Comparison of ENCODE assay signal across 31 mouse cellular contexts in genomic region chrX:167909483-167909882, GRCm38 (mm10).
A peak's percentile ranks its signal among the peaks of the same experiment; 100 is the strongest.
DNase-seq lines count a peak whose midpoint lies in the region; ATAC-seq and TF ChIP-seq lines count a peak whose summit lies in the region.
"Had no signal": no experiment of that assay in that cellular context is flagged by ENCODE, and none has a peak within 500 bp of the region (broad histone marks: within the 10 kb centered on the region; RNA-seq: fewer than 3 reads in every experiment).

No protein-coding gene starts in this region.

- no peaks in the 10 kb centered on the region for H3K36me3 ChIP-seq in embryonic facial prominence, embryonic 14.5 days (ENCODE audit: control insufficient read depth, insufficient read depth, low read length)
- no peaks in the 10 kb centered on the region for H3K36me3 ChIP-seq in embryonic facial prominence, embryonic 10.5 days (replicated peaks)
- no peaks in the 10 kb centered on the region for H3K36me3 ChIP-seq in midbrain, postnatal 0 days (ENCODE audit: insufficient read depth, low read length)
- no peaks in the 10 kb centered on the region for H3K36me3 ChIP-seq in midbrain, embryonic 16.5 days (ENCODE audit: control insufficient read depth, insufficient read depth, low read length)
- H3K36me3 ChIP-seq: embryonic facial prominence, embryonic 13.5 days; forebrain, embryonic 12.5 days; heart, embryonic 13.5 days; limb, embryonic 13.5 days; lung, embryonic 15.5 days; midbrain, embryonic 10.5 days; midbrain, embryonic 15.5 days; neural tube, embryonic 12.5 days had no signal

- H3K27ac ChIP-seq in embryonic facial prominence, embryonic 14.5 days (replicated peaks; ENCODE audit: low read depth, low read length) = no peak overlapping the region
- H3K27ac ChIP-seq in embryonic facial prominence, embryonic 10.5 days (replicated peaks) = no peak overlapping the region
- H3K27ac ChIP-seq in midbrain, postnatal 0 days (ENCODE audit: low read depth, low read length) = no peak overlapping the region
- H3K27ac ChIP-seq in midbrain, embryonic 16.5 days (ENCODE audit: low read length) = no peak overlapping the region
- H3K27ac ChIP-seq: embryonic facial prominence, embryonic 13.5 days; forebrain, embryonic 12.5 days; heart, adult 2 months; heart, embryonic 13.5 days; layer of hippocampus, adult 2 months; limb, embryonic 13.5 days; lung, embryonic 15.5 days; midbrain, embryonic 10.5 days; midbrain, embryonic 15.5 days; neural tube, embryonic 12.5 days had no signal

- no peak for TF ChIP-seq CTCF in midbrain, postnatal 0 days (IDR thresholded peaks at IDR 0.05)

- no peak overlapping the region for H3K4me2 ChIP-seq in embryonic facial prominence, embryonic 14.5 days (ENCODE audit: low read depth, low read length)
- H3K4me2 ChIP-seq in midbrain, postnatal 0 days (ENCODE audit: low read depth, low read length, poor library complexity, severe bottlenecking) = no peak overlapping the region
- no peak overlapping the region for H3K4me2 ChIP-seq in midbrain, embryonic 16.5 days (ENCODE audit: low read length)
- H3K4me2 ChIP-seq: embryonic facial prominence, embryonic 13.5 days; forebrain, embryonic 12.5 days; heart, embryonic 13.5 days; limb, embryonic 13.5 days; liver, embryonic 11.5 days; lung, embryonic 15.5 days; midbrain, embryonic 15.5 days; neural tube, embryonic 12.5 days had no signal

- H3K4me1 ChIP-seq in embryonic facial prominence, embryonic 14.5 days (ENCODE audit: control insufficient read depth, insufficient read depth, low read length) = no peaks in the 10 kb centered on the region
- no peaks in the 10 kb centered on the region for H3K4me1 ChIP-seq in embryonic facial prominence, embryonic 10.5 days
- no peaks in the 10 kb centered on the region for H3K4me1 ChIP-seq in midbrain, postnatal 0 days (ENCODE audit: insufficient read depth, low read length)
- no peaks in the 10 kb centered on the region for H3K4me1 ChIP-seq in midbrain, embryonic 16.5 days (ENCODE audit: control insufficient read depth, insufficient read depth, low read length)
- H3K4me1 ChIP-seq: embryonic facial prominence, embryonic 13.5 days; forebrain, embryonic 12.5 days; heart, embryonic 13.5 days; limb, embryonic 13.5 days; lung, embryonic 15.5 days; midbrain, embryonic 10.5 days; midbrain, embryonic 15.5 days; neural tube, embryonic 12.5 days had no signal

- no peak overlapping the region for H3K9ac ChIP-seq in embryonic facial prominence, embryonic 14.5 days (ENCODE audit: low read depth, low read length)
- H3K9ac ChIP-seq in midbrain, postnatal 0 days (replicated peaks; ENCODE audit: low read length, poor library complexity, severe bottlenecking) = no peak overlapping the region
- no peak overlapping the region for H3K9ac ChIP-seq in midbrain, embryonic 16.5 days (ENCODE audit: low read depth, low read length)
- H3K9ac ChIP-seq: embryonic facial prominence, embryonic 13.5 days; forebrain, embryonic 12.5 days; forebrain, postnatal 0 days; heart, embryonic 13.5 days; limb, embryonic 13.5 days; lung, embryonic 15.5 days; midbrain, embryonic 15.5 days; neural tube, embryonic 12.5 days had no signal

- peak; percentile 1 for DNase-seq in embryonic facial prominence, embryonic 14.5 days (ENCODE audit: low spot score)
- no peak for DNase-seq in embryonic facial prominence, embryonic 10.5 days (ENCODE audit: low spot score)
- peak; percentile 12 for DNase-seq in midbrain, postnatal 0 days (ENCODE audit: low spot score)
- peak; percentile 5 for DNase-seq in adipocyte (ENCODE audit: low spot score)
- DNase-seq in layer of hippocampus, adult 8-10 months (ENCODE audit: low spot score in 2 of 2) = no peak
- DNase-seq: cerebellum, adult 11 months; cerebellum, adult 9-10 months; cerebellum, postnatal 36 days; embryo, embryonic 11 days; forebrain, postnatal 0 days; heart, adult 2 months; heart, postnatal 10 days; kidney, postnatal 36 days; right cerebral cortex, adult 18-20 months; spleen, adult 18-20 months; thymus, postnatal 14 days had no signal

- no peak for ATAC-seq in embryonic facial prominence, embryonic 14.5 days (ENCODE audit: low read depth)
- no peak for ATAC-seq in midbrain, postnatal 0 days (ENCODE audit: low FRiP score)
- no peak for ATAC-seq in midbrain, embryonic 16.5 days
- no peak for ATAC-seq in erythroblast, adult 5-6 weeks (replicated peaks; ENCODE audit: low FRiP score, poor library complexity, severe bottlenecking)
- ATAC-seq: forebrain, postnatal 0 days; intestine, embryonic 16.5 days; midbrain, embryonic 15.5 days had no signal

- H3K4me3 ChIP-seq in embryonic facial prominence, embryonic 14.5 days (ENCODE audit: low read depth, low read length) = no peak overlapping the region
- H3K4me3 ChIP-seq in embryonic facial prominence, embryonic 10.5 days = no peak overlapping the region
- no peak overlapping the region for H3K4me3 ChIP-seq in midbrain, postnatal 0 days (ENCODE audit: low read depth, low read length)
- no peak overlapping the region for H3K4me3 ChIP-seq in midbrain, embryonic 16.5 days (ENCODE audit: low read depth, low read length)
- H3K4me3 ChIP-seq: embryonic facial prominence, embryonic 13.5 days; forebrain, embryonic 12.5 days; heart, adult 2 months; heart, embryonic 13.5 days; layer of hippocampus, adult 2 months; limb, embryonic 13.5 days; lung, embryonic 15.5 days; midbrain, embryonic 10.5 days; midbrain, embryonic 15.5 days; myocyte; neural tube, embryonic 12.5 days had no signal

- 0 out of 2 replicates have a peak, but pooled peaks cover 8% of the 10 kb centered on the region for H3K27me3 ChIP-seq in embryonic facial prominence, embryonic 14.5 days (replicated peaks; ENCODE audit: control insufficient read depth, insufficient read depth, low read length)
- H3K27me3 ChIP-seq in embryonic facial prominence, embryonic 10.5 days (replicated peaks; ENCODE audit: low read depth, poor library complexity, severe bottlenecking) = peaks cover 69% of the 10 kb centered on the region
- no peaks in the 10 kb centered on the region for H3K27me3 ChIP-seq in midbrain, postnatal 0 days (ENCODE audit: insufficient read depth, low read length)
- peaks cover 4% of the 10 kb centered on the region for H3K27me3 ChIP-seq in midbrain, embryonic 16.5 days (ENCODE audit: control insufficient read depth, insufficient read depth, low read depth, low read length)
- H3K27me3 ChIP-seq: CH12.LX; heart, embryonic 13.5 days; neural tube, embryonic 12.5 days had no signal

- no peaks in the 10 kb centered on the region for H3K9me3 ChIP-seq in embryonic facial prominence, embryonic 14.5 days (ENCODE audit: control insufficient read depth, low read length)
- H3K9me3 ChIP-seq in embryonic facial prominence, embryonic 10.5 days = no peaks in the 10 kb centered on the region
- no peaks in the 10 kb centered on the region for H3K9me3 ChIP-seq in midbrain, postnatal 0 days (ENCODE audit: low read length)
- H3K9me3 ChIP-seq in midbrain, embryonic 16.5 days (replicated peaks; ENCODE audit: control insufficient read depth, low read length, poor library complexity, severe bottlenecking) = no peaks in the 10 kb centered on the region
- H3K9me3 ChIP-seq: embryonic facial prominence, embryonic 13.5 days; forebrain, embryonic 12.5 days; heart, embryonic 13.5 days; limb, embryonic 13.5 days; lung, embryonic 15.5 days; midbrain, embryonic 10.5 days; midbrain, embryonic 15.5 days; neural tube, embryonic 12.5 days had no signal

Comparison
In these comparisons a context has a peak if more than half of its experiments do, and no peak if none do; other contexts are left out.
1. DNase-seq: peak in embryonic facial prominence, embryonic 14.5 days (single experiment), midbrain, postnatal 0 days (single experiment) and adipocyte (single experiment); none in embryonic facial prominence, embryonic 10.5 days (single experiment) and layer of hippocampus, adult 8-10 months (0 of 2).